Mouse (Mus musculus) stomach, postnatal 0 days (tissue): ENCODE results near the gene Tctex1d1. TPM values are rescaled to one million over a fixed set of nuclear protein-coding genes. Genes with fewer than 3 reads are reported as not detected.

Experiments used
- ATAC-seq: fragments of 200-750 bp; cut with Nextera tagmentation; 2 replicates; pipeline ENCODE4 v1.8.0; 2017; ENCODE audit not compliant: low FRiP score, low TSS enrichment
- DNase-seq: peaks from one replicate; pipeline ENCODE4 v3.0.0-alpha.2; 2016; ENCODE audit warnings: low spot score
- H3K27ac ChIP-seq: fragments of 300-500 bp; sonication (generic); replicated peaks from 2 replicates; pipeline ENCODE4 v1.5.1; 2014; ENCODE audit warnings: mild to moderate bottlenecking, control low read depth
- H3K27me3 ChIP-seq: fragments of 300-500 bp; sonication (generic); 2 replicates; pipeline ENCODE4 v1.6.1; 2014; ENCODE audit warnings: low read length; ENCODE audit not compliant: control insufficient read depth, insufficient read depth
- H3K36me3 ChIP-seq: fragments of 300-500 bp; sonication (generic); 2 replicates; pipeline ENCODE4 v1.6.1; 2014; ENCODE audit warnings: low read length, mixed read lengths; ENCODE audit not compliant: control insufficient read depth, insufficient read depth
- H3K4me1 ChIP-seq: fragments of 300-500 bp; sonication (generic); replicated peaks from 2 replicates; pipeline ENCODE4 v1.6.1; 2014; ENCODE audit warnings: antibody characterized with exemption; ENCODE audit not compliant: control insufficient read depth, insufficient read depth
- H3K4me2 ChIP-seq: fragments of 300-500 bp; sonication (generic); replicated peaks from 2 replicates; pipeline ENCODE4 v1.6.1; 2014; ENCODE audit warnings: low read depth, mild to moderate bottlenecking, control low read depth, moderate library complexity
- H3K4me3 ChIP-seq: fragments of 300-500 bp; sonication (generic); 2 replicates; pipeline ENCODE4 v1.5.1; 2014; ENCODE audit warnings: low read depth, low read length, control low read depth
- H3K9ac ChIP-seq: fragments of 300-500 bp; sonication (generic); 2 replicates; pipeline ENCODE4 v1.6.1; 2014; ENCODE audit warnings: mild to moderate bottlenecking, low read length, control low read depth, mixed read lengths
- H3K9me3 ChIP-seq: fragments of 300-500 bp; sonication (generic); 2 replicates; pipeline ENCODE4 v1.6.1; 2016; ENCODE audit warnings: low read length; ENCODE audit not compliant: control insufficient read depth
- CTCF ChIP-seq: IDR thresholded peaks from 2 replicates; pipeline ENCODE4 v1.5.1; 2016; ENCODE audit warnings: antibody characterized with exemption, low read depth, mild to moderate bottlenecking, moderate library complexity
- EP300 ChIP-seq: optimal IDR thresholded peaks from 2 replicates; pipeline ENCODE3; 2016; ENCODE audit warnings: antibody characterized with exemption
- WGBS: fragments of 180-500 bp; shearing (Covaris S2); extraction: QIAGEN DNeasy Blood & Tissue Kit; methylation state at CpG from one replicate; pipeline ENCODE4 v1.1.7; 2014; 5-methylcytosine and 5-hydroxymethylcytosine counted together
- polyA plus RNA-seq: library from polyadenylated mRNA; unstranded; fragments of >200 nt; fragmentation: Nextera tagmentation; extraction: Ambion mirVana; gene quantifications from 2 replicates; pipeline ENCODE4 v1.2.1, GENCODE M21; 2015

Gene Tctex1d1
- polyA plus RNA-seq: 1.6 and 2.6 TPM in 2 replicates

- peak; percentile 19 for DNase-seq
- ATAC-seq: peak; percentile 38; the same call in 1 of the 2 replicates
- no peak within 1 kb of the TSS for H3K27ac ChIP-seq
- WGBS: 9% methylated on average over 13 of the region's 13 CpGs
- H3K27me3 ChIP-seq: no peaks in the 10 kb centered on the region
- H3K9ac ChIP-seq: 0 out of 2 replicates have a peak within 1 kb of the TSS, but pooled peaks have one; percentile 18
- H3K4me2 ChIP-seq: peak within 1 kb of the TSS; percentile 46
- no peaks in the 10 kb centered on the region for H3K9me3 ChIP-seq
- H3K36me3 ChIP-seq: no peaks in the 10 kb centered on the region
- H3K4me1 ChIP-seq: no peaks in the 10 kb centered on the region
- no peak for TF ChIP-seq CTCF
- TF ChIP-seq EP300: no peak
- H3K4me3 ChIP-seq: peak within 1 kb of the TSS; percentile 18
Observed at GRCm38 (mm10) chr4:102978440-102978839, at the start of gene Tctex1d1. Tctex1d1 (plus strand) TSS chr4:102978606.

- H3K4me3 ChIP-seq: no peak overlapping the region
- H3K4me1 ChIP-seq: no peaks in the 10 kb centered on the region
- H3K4me2 ChIP-seq: no peak overlapping the region
- TF ChIP-seq EP300 (no peak), CTCF (no peak)
- H3K9me3 ChIP-seq: no peaks in the 10 kb centered on the region
- no peaks in the 10 kb centered on the region for H3K36me3 ChIP-seq
- no peaks in the 10 kb centered on the region for H3K27me3 ChIP-seq
- no peak for ATAC-seq
- H3K9ac ChIP-seq: no peak overlapping the region
- H3K27ac ChIP-seq: no peak overlapping the region
- WGBS: 45% methylated on average over 3 of the region's 4 CpGs
- no peak for DNase-seq
Observed at GRCm38 (mm10) chr4:102929491-102929890, 48.9 kb upstream of the Tctex1d1 start.

GRCm38 (mm10) chr4:102930679-102931078 is 47.7 kb upstream of the Tctex1d1 start:
- TF ChIP-seq EP300: no peak
- no peak for TF ChIP-seq CTCF
- Histone ChIP-seq H3K27ac (no peak overlapping the region), H3K36me3 (no peaks in the 10 kb centered on the region), H3K9me3 (no peaks in the 10 kb centered on the region), H3K4me2 (no peak overlapping the region), H3K27me3 (no peaks in the 10 kb centered on the region), H3K4me1 (no peaks in the 10 kb centered on the region), H3K4me3 (no peak overlapping the region), H3K9ac (no peak overlapping the region)
- ATAC-seq (no peak), DNase-seq (no peak)
- 85% methylated on average over 7 of the region's 7 CpGs for WGBS

- H3K4me2 ChIP-seq: no peak overlapping the region
- no peaks in the 10 kb centered on the region for H3K36me3 ChIP-seq
- H3K4me1 ChIP-seq: no peaks in the 10 kb centered on the region
- no peak overlapping the region for H3K9ac ChIP-seq
- DNase-seq: no peak
- no peak overlapping the region for H3K4me3 ChIP-seq
- H3K9me3 ChIP-seq: no peaks in the 10 kb centered on the region
- WGBS: 79% methylated on average over 3 of the region's 3 CpGs
- H3K27me3 ChIP-seq: no peaks in the 10 kb centered on the region
- no peak for TF ChIP-seq CTCF
- TF ChIP-seq EP300: no peak
- no peak overlapping the region for H3K27ac ChIP-seq
- ATAC-seq: no peak
Observed at GRCm38 (mm10) chr4:102940266-102940665, 38.1 kb upstream of the Tctex1d1 start.

- WGBS: 80% methylated on average over 4 of the region's 4 CpGs
- no peaks in the 10 kb centered on the region for H3K27me3 ChIP-seq
- no peak overlapping the region for H3K4me3 ChIP-seq
- no peak overlapping the region for H3K27ac ChIP-seq
- H3K4me2 ChIP-seq: no peak overlapping the region
- H3K36me3 ChIP-seq: no peaks in the 10 kb centered on the region
- no peak for ATAC-seq
- no peak for DNase-seq
- no peak for TF ChIP-seq EP300
- no peak for TF ChIP-seq CTCF
- no peaks in the 10 kb centered on the region for H3K4me1 ChIP-seq
- no peaks in the 10 kb centered on the region for H3K9me3 ChIP-seq
- H3K9ac ChIP-seq: no peak overlapping the region
Observed at GRCm38 (mm10) chr4:102940738-102941137, 37.7 kb upstream of the Tctex1d1 start.

GRCm38 (mm10) chr4:102944325-102944724 is 34.1 kb upstream of the Tctex1d1 start:
- DNase-seq: no peak
- H3K9ac ChIP-seq: no peak overlapping the region
- no peaks in the 10 kb centered on the region for H3K27me3 ChIP-seq
- TF ChIP-seq CTCF (no peak), EP300 (no peak)
- H3K4me2 ChIP-seq: no peak overlapping the region
- 60% methylated on average over 6 of the region's 6 CpGs for WGBS
- no peak overlapping the region for H3K4me3 ChIP-seq
- no peaks in the 10 kb centered on the region for H3K9me3 ChIP-seq
- no peaks in the 10 kb centered on the region for H3K36me3 ChIP-seq
- ATAC-seq: no peak
- no peaks in the 10 kb centered on the region for H3K4me1 ChIP-seq
- H3K27ac ChIP-seq: no peak overlapping the region
